Mouse (Mus musculus) ovary, postnatal 14 days (tissue): Measurements from ENCODE around the gene Abr.

Experiments
- DNase-seq: peaks from one replicate; pipeline ENCODE4 v3.0.0; 2022; ENCODE audit warnings: low spot score

The Abr gene

DNA sequence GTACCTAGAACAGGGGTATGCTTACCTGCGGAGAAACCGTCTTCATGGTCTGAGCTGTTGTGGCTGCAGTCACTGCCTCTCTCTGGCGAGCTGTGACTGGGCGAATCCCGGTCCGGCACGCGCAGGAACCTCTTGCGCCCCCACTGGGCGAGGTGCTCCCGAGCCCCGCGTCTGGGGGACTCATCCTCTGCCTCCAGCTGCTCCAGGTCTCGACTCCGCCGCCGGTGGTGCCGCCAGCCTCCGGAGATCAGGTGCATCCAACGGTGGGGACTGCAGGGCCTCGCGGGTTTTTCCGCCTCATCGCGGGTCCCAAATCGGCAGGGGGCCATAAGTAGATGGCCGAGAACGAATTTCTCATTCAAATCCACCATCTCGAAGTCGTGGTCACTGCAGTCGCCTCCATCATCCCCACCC, at the start of gene Abr:
TSS of gene Abr (minus strand) at position 163 of the 414 bp plus-strand sequence.
- DNase-seq: peak; percentile 39

DNA sequence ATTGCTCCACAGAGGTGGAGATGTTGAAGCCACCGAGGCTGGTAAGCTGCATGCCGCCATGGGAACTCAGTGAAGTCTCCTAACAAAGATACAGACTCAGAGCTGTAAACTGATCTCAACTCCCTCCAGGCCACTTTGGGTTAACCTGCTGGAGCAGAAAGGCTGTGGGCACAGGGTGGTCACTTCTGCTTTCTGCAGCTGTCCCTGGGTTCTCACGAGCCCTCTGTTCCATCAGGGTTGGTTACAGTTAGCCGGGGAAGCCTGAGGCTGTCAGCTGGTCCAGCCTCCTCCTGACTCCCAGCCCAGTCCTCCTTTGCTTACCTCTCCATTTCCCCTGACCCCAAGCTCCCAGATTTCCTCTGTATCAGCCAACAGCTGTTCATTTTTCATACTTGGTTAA, 45.7 kb upstream of the Abr start:
- DNase-seq: no peak

DNA sequence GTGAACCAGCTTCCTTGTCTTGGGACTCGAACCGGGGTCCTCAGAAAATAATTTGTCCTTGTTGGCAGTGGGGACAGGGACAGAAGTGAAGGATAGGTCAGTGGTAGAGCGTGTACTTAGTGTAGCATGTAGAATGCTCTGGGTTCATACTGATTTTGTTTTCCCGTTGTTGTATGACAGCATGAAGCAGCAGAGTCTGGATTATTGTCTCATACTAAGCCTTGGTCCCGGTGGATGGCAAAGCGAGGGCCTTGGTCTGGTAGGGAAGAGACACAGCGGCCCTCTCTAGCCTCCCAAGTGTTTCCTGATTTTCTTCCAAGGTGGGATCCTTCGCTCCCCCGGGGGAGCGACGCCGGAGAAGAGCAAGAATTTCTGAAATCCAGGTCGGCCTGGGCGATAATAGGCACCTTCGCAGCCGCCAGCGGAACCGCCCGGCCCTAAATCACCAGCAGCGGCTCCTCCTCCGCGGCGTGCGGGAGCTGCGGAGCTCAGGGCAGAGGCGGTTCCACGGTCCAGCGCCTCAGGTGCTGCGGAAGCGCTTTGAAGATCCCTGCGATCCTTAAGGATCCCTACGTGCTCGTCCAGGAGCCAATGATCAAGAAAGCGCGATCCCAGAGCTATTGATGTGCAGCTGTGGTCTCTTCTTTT, 44.0 kb upstream of the Abr start:
- no peak for DNase-seq

DNA sequence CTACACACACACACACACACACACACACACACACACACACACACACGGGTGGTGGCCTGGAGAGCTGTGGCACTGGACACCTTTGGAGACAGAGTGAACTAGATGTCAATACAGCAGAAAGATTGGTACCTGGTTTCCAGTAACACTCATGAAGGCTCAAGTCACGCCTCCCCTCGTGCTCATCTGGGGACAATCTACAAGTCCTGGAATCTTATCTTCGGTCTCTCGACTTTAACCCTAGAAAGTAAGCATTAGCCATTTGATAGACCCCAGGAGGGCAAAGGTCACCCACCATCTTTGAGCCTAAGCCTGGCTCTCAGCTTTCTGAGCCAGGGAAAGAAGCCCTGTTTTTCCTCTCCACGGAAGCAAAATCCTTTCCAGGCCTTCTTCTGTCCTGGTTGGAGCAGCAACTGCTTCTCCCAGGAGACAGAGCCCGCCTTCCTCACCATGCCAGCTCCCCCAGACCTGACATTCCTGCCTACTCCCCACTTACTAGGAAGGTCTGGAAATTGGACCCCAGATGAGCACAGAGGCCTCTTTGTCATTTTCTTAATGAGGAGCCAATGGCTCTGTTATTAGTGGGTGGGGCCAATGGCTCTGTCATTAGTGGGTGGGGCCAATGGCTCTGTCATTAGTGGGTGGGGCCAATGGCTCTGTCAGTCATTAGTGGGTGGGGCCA, 39.8 kb upstream of the Abr start:
- no peak for DNase-seq

DNA sequence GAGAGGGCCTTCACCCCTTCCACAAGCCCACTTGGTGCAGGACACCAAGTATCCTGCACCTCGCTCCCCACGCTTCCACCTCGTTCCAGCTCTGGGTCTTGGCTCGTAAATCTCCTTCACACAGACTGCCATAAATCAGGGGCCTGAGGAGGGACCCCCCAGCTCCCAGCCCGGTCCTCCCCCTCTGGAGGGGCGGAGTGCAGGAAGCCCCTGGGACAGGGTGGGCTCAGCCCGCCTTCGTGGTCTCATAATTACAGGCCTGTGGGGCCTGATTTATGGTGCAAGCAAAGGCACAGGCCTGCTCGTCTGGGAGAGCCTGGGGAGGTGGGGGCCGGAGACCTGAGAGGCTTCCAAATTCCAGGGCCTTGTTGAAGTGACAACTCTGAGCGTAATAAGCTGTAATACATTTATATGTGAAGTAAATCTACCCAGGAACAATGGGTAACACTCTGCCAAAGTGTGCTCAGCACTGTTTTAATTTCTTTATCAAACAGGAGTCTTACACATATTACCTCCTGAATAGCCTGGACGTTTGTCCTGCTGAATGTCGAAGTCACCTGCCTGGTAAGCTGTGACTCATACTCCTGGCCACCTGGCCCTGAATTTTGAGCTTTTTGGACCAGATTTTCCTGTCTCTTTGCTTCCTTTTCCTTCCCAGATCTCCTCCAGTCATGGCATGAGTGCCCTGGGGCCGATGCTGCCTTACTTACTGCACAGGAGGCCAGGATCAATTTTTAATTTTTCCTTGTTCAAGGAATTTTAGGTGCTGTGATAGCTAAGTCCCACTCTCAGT, 37.2 kb upstream of the Abr start:
- DNase-seq: no peak

DNA sequence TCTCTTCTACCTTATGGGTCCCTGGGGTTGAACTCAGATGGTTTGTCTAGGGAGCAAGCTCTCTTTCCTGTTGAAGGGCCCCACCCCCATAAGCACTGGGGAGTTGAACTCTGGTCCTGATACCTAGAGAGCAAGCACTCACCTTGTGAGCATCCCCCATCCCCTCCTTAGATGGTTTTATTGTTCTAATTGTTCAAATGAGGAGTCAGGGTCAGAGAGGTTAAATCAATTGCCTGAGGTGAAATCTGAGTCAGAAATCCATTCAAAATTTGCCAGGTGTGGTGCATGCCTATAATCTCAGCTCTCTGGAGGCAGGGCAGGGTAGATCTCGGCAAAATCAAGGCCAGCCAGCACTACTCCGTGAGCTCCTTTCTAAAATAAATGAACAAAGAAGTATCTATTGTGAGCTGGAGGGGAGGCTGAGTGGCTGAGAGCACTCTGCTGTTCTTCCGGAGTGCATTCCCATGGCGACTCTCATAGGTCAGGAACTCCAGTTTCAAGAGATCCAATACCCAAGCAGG, 35.4 kb upstream of the Abr start:
- no peak for DNase-seq

DNA sequence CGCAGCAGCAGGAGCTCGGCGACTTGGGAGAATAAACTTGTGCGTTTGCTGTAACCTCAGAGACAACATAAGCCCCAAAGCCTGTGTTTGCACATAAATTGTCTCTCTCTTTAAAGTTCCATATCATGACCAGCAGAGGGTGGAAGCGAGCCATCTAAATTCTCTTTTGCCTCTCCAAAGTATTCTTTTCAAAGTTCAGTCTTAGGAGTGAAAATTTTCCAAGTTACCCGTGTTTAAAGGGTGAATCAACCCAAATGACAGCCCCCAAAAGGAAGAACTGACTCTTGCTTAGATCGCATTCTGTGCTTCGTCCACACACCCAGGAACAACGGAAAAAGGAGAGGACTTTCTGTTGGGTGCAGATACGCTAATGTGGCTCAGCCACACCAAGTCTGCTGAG, 33.0 kb upstream of the Abr start:
- DNase-seq: peak; percentile 50

DNA sequence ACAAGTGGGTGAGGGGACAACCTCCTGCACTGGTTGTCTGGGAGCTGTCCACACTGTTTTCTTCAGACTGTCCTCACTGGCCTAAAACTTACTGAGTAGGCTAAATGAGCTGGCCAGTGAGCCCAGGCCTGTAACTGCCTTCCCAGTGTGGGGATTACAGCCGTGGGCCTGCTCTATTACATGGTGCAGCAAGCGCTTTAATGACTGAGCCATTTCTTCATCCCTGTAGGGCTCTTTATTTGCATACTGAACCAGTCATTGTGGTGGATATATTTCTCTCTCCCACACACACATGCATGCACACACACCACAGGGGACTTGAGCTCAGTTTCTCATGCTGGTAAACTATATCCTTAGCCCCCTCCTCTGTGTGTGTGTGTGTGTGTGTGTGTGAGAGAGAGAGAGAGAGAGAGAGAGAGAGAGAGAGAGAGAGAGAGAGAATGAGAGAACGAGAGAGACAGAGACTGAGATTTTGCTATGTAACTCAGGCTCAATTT, 30.8 kb upstream of the Abr start:
- DNase-seq: no peak

DNA sequence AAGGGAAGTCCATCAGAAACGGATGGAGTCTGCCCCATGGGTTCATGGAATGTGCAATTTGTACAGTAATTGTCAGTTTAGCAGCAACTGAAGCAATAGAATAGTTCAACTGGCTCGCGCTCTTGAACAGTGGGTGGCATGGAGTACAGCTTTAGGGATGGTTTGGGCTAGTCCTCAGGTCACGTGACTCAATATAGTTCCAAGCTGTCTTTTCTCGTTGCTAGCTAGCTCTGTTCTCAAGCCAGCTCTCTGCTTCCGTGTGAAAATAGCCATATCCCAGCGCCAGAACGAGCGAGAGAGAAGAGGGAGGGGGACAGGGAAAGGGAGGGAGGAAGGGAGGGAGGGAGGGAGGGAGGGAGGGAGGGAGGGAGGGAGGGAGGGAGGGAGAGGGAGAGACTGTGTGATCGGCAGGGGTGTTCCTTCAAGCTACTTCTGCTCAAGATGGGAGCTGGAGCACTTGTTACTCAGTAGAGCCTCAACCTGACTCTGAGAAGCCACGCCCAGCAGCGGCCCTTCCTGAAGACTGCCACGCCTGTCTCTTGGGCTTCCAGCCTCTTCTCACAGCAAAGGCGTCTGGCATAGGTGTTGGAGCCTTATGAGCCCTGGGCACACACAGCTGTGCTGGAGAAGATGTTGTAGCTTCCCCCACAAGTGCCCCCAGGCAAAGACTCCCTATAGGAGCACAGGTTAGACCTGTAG, 28.9 kb upstream of the Abr start:
- no peak for DNase-seq

DNA sequence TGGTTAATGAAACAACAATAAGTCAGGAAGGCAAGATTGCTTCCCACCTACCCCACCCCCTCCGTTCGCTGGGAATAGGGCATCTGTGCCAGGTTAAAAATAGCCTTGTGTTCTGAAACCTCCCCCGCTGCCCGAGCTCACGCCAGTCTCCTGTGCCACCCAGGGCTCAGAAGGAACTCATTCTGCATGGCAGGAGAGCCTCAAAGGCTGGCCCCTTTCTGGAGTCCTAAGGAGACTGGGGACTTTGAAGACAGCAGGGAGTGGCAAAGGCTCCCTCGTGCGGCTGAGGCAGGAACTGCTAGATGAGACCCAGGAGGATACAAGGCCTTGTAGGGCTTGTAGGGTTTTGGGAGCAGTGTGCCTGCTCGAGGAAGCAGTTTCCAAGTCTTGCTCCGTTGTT, 25.4 kb upstream of the Abr start:
- DNase-seq: peak; percentile 61

DNA sequence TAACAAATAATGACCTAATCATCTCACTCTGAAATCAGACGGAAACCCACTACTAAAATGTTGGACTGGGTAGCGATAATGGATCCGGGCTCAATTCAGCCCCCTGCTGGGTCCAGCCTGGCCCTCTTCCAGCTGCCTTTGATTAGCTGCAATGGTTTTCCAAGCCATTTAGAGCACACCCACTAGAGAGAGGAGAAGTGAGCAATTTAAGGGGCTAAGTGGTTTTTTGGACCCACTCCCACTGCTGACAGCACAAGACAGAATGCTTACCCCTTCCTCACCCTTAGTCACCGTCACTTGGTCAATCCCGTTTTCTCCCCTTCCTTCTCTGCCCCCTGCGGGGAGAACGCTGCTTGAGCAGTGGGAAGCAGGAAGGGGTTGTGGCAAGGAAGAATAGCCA, 24.9 kb upstream of the Abr start:
- no peak for DNase-seq

DNA sequence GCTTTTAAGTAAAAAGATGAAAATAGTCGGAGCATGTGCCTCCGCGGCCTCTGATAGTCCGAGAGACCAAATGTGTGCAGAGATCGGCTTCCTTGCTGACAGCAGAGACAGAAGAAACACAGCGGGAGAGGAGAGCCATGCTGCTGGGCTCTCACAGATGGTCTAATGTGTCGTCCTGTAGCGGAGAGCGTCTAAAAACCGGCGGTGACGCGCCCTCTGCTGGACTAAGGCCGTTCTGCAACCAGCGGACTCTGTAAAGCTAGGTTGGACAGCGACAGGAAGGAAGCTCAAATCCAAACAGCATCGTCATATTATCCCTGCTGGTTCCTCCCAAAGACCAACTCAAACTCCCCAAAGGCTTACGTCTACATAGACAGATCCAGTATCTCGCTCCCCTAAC, 23.8 kb upstream of the Abr start:
- DNase-seq: peak; percentile 91

DNA sequence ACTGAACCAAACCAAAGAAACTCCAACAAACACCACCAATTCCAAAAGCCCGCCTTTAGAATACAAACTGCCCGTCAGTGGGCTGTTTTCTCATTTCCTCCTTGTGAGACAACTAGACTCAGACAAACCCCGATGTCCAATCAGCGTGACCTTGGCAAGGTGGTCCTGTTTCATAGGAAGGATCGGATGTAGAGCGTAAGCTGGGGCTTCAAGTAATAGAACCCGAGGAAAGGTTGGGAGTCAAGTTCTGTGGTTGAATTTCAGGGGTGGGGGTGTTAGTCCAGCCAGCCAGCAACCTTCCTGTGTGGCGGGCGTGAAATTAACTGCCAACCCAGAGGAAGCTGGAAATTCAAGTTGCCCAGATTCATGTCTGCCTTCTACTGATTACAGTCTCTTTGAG, 22.9 kb upstream of the Abr start:
- no peak for DNase-seq

DNA sequence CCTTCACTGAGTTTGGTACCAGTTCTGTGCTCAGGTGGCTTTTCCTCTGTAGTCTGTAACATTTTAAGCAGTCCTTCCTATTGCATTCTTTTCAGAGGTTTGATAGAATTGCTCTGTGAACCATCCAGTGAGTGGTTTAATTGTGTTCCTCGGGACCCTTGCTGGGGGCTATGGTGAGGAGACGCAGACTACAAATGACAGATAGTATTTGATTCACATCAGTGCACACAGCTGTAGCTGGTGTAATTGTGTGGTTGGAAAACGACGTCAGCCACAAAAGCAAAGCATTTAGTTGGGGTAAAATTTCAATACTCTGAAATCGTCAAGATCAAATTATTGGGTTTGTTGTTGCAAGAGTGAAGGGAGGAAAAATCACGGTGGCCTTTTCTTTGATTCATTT, 22.1 kb upstream of the Abr start:
- no peak for DNase-seq

DNA sequence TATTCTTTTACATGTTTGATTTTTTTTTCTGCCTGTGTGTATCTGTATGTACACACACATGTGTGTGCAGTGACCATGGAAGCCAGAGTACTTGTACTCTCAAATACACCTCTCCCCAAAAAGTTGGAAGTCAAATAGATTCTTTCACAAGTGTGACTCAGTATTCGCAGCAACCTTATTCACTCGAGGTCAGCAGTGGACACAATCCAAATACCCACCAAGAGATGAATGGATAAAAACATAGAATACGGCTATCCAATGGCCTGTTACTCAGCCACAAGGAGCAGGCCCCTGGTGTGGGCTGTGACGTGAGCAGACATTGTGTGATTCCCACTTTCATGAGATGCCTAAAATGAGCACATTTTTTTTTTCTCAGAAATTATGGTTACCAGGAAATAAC, 18.1 kb upstream of the Abr start:
- no peak for DNase-seq

DNA sequence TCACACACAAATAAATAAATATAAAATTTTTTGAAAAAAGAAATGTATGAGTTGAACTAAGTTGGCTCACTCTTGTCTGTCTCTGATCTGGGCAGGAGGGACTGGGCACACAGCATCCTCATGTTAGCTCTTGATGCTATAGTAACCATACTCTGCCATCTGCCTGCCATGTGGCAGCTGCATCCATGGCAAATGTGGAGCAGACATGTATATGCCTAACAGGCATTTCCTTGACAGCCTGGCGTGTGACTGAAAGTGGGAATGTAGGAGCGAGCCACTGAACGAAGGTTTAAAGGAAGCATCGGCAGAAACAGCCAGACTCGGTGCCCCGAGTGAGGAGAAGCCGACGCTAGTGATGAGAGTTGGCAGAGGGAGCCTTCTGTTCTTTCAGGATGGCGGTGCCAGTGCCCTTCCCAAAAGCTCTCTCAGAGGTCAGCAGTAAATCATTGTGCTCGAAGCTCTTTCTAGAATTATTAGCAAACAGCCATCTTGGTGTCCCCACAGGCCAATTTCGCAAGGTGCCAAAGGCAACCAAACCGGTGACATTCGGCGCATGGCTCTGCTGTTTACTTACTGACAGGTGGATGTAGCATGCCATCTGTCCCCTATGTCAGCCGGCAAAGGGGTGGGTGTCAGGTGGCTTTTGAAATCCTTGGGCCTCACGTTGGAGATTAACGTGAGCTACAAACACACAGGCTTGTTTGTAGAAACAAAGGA, 17.3 kb upstream of the Abr start:
- DNase-seq: no peak

DNA sequence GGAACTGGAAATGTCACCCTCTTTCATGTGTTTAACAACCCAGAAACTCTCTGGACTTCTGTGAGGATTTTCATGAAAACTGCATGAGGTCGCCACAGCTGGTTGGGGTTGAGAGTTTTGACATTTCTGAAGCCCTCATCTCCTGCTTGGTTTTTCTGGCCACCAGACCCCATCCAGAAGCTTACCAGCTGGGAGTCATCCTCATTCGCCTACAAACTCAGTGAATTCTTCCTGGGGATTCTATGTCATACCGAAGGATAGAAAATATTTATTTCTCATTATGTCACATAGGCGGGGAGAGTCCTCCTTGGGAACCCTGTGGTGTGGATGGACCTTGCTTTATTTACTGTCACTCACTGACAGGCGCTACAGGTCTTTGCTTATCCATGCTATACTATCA, 8.4 kb upstream of the Abr start:
- DNase-seq: no peak

DNA sequence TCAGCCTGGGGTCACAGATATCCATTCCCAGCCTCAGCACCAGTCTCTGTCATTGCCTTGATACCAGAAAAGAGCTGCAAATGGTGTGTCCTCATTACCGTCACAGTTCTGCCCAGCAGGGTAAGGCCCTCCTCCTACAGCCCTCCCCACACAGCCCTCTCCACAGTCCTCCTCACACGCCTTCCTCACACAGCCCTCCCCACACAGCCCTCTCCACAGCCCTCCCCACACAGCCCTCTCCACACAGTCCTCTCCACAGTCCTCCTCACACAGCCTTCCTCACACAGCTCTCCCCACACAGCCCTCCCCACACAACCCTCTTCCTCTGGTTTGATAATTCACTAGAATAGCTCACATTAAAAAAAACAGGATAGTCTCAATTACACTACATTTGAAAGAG, 7.9 kb upstream of the Abr start:
- DNase-seq: no peak

DNA sequence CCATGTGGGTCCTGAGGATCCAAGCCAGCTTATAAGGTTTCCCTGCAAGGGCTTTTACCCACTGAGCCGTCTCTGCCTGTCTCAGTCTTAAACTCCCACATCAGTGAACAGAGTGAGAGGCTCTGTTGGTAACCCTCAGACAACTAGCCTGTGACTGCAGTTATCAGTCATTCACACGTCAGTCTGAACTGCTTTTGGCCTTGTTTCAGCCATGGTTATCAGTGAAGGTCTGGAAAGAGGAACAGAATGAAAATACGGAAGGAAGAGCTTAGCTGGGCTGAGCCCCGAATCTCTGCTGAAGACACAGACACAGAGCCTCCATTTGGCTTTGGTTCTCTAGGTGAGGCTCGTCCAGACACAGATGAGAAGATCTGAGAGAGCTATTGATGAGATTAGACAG, 6.5 kb upstream of the Abr start:
- no peak for DNase-seq

DNA sequence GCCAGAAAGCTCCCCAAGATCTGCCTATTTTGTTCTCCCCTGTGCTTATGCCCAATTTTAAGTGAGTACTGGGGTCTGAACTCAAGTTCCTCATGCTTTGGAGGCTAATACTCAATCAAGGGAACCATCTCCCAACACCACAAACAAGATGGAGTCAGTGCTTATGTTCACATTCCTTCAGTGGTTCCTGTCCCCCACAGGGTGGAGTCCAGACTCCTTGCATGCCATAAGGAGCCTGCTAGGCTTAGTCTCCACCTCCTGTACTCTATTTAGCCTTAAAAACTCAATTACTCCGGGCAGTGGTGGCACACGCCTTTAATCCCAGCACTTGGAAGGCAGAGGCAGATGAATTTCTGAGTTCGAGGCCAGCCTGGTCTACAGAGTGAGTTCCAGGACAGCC, 2.8 kb upstream of the Abr start:
- no peak for DNase-seq

DNA sequence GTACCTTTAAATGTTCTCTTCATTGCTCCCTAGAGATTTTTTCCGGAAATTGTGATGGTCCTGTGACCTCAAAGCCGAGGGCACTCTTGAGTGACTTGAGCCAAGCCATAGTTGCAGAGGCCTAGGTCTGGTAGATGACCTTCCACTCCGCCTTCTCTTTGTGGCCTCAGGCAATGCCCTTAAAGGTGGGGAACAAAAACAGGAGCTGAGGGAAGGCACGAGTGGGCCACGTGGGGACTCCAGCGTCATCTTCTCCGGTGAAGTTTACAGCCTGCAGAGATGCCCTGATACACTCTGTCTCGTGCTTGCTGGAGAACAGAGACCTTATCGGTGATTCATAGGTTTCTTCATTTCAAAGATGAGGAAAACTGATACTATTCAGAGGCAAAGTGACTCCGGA, 2.0 kb upstream of the Abr start:
- DNase-seq: no peak
